Mouse (Mus musculus): ENCODE results near the gene Slc4a1.

Gene Slc4a1

DNA sequence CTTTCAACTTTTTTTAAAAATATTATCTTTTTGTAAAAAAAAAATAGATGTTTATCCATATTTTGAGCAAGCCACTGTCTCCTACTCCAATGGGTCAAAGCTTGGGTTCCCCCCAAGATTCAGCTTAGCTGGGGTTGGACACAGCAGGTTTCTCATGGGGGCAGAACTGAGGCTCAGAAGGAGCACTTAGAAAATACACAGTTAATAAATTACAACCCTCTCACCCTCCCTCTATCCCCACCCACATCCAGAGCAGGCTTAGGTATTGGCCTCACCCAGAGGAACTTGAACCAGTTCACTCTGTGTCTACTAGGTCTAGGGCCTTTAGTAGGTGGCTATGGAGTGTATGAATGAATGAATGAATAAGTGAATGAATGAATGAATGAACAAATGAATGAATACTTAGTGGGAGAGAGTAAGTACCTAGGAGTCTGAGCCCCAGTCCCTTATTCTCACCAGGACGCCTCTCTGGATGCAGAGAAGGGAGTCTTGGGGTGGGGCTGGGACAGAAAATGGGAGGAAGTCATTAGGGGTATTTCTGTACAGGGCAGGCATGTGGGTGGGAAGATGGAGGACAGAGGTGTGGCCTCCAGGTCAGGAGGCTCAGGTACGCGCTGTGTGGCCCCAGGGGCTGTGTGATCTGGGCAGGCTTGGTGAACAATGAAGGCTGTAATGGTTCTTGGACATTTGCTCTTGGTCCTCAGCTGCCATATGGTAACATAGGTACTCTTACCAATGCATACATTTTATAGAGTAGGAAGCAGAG, 16.6 kb downstream of the Slc4a1 start:
- no peak for DNase-seq

DNA sequence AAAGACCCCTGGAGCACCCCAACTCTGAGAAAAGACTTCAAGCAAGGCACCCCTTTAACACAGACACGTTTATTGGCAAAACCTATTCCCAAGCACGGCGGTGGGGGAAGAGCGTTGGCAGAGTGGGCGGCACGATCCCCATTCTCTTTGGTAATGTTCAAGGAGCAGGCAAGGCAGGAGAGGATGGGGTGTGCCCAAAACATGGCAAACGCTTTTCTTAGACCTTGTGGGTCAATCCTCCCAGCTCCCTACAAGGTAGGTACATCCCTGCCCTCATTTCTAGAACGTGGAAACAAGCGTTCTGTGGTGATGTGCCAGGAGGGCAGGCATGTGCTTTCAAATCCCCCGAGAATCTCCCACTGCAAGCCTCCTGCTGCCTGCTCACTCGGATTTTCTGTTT, 17.2 kb downstream of the Slc4a1 start:
- no peak for DNase-seq

- no peak for DNase-seq
Measured at GRCm38 (mm10) chr11:102348101-102348585, 17.9 kb downstream of the Slc4a1 start.

DNA sequence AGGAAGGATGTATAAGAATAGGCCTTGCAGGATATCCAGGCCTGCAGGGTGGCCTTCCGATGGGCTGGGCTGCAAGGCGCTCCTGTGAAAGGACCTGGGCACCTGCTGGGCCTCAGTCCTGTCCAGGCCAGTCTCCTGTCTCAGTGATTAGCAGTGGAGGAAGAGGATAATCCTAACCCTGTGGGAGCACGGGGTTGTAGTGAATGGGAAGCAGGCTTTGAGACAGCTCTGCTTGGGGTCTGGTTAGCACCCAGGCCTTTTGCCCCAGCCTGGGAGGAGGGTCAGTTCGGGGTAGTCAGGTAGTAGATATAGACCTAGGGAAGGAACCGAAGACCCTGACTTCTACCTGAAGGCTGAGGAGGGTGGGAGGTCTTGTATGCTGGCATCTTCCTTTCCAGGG, 18.3 kb downstream of the Slc4a1 start:
- no peak for DNase-seq

DNA sequence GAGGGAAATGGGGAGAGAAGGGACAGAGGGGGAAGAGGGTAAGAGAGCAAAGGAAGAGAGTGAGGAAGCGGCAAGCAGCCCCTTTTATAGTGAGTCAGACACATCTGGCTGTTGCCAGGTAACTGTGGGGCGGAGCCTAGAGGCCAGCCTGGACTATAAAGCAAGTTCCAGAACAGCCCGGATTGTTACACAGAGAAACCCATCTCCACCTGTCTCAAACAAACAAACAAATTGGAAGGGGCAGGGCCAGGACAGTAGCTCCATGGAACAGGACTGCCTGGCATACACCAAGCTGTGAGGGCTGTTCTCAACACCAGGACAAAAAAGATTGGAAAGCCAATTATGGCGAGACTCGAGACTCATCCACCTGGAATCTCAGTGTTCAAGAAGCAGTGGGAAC, 19.1 kb downstream of the Slc4a1 start:
- DNase-seq: no peak

DNA sequence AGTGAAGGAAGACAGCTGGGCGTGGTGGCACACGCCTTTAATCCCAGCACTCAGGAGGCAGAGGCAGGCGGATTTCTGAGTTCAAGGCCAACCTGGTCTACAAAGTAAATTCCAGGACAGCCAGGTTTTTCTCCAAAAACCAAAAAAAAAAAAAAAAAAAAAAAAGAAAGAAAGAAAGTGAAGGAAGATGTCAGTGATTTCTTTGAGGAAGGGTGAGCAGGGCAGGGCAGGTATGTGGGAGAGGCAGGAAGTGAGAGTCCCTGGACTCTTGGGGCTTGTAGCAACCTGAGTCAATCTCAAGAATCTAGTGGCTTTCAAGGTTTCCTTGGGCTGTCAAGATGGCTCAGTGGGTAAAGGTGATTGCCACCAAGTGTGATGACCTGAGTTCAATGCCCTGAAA, 21.5 kb downstream of the Slc4a1 start:
- DNase-seq: no peak

GRCm38 (mm10) chr11:102342742-102343141, 23.3 kb downstream of the Slc4a1 start:
- no peak for DNase-seq

GRCm38 (mm10) chr11:102341101-102341500, 24.9 kb downstream of the Slc4a1 start:
- no peak for DNase-seq

- no peak for DNase-seq
Measured at GRCm38 (mm10) chr11:102339624-102340023, 26.4 kb downstream of the Slc4a1 start.

DNA sequence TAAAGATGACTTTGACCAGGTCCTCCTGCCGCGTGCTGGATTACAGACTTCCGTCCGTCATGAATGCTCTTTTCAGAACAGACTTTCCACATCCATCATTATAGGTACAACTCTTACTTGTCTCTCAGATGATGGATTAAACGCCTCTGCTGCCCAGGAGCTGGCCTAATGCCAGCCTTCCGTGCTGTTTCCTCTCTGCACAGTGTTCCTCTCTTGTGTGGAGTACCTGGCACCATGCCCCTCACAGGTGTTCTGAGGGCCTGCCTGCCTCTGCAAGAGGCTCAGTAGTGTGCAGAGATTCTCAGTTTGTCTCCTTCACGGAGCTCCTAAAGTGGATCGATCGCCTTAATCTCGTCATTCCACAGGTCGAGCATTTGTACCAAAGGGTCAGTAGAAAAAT, 26.8 kb downstream of the Slc4a1 start:
- peak; percentile 86 to 90 for DNase-seq

DNA sequence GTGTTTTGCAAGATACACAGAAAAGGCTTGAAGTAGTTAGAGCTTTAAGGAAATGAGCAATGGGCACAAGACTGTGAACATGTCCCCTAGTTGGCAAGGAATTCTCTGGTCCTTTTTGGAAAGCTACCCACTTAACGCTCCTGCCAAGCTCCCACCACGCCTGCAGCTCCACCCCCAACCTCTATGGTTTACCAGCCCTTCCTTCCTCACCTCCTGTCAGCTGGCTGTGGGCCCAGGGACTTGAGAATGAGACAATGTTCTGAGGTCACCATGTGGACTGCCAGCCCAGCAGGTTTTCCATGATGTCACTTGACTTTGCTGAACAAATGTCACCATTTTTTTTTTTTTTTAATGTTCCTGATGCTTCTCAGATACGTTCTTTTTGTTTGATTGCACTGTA, 27.4 kb downstream of the Slc4a1 start:
- DNase-seq: peak; percentile 93 to 96

- DNase-seq: no peak
Measured at GRCm38 (mm10) chr11:102337921-102338320, 28.1 kb downstream of the Slc4a1 start.

- no peak for DNase-seq
Measured at GRCm38 (mm10) chr11:102336191-102336590, 29.8 kb downstream of the Slc4a1 start.

GRCm38 (mm10) chr11:102334973-102335700, 30.9 kb downstream of the Slc4a1 start:
- peak; percentile 12 to 43 for DNase-seq

DNA sequence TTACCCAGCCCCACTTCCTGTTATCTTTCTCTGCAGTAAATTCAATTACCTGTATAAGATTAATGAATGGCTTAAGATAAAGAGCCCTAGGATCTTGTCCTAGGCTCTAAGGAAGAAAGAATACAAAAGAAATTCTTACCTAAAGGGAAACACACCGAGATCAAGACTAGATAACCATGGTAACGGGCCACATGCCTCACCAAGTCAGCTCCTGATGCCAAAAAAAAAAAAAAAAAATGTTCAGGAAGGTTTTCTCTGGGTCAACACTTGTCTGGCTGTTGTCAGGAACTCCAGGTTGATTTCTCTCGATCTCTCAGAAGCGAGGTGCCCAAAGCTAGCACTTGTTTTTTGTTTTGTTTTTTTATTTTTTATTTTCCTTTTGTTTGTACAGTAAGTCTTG, 32.0 kb downstream of the Slc4a1 start:
- DNase-seq: no peak

- no peak for DNase-seq
Measured at GRCm38 (mm10) chr11:102333061-102333460, 32.9 kb downstream of the Slc4a1 start.

GRCm38 (mm10) chr11:102331806-102332205, 34.2 kb downstream of the Slc4a1 start:
- no peak for DNase-seq

GRCm38 (mm10) chr11:102330039-102330438, 36.0 kb downstream of the Slc4a1 start:
- no peak for DNase-seq

GRCm38 (mm10) chr11:102329518-102329917, 36.5 kb downstream of the Slc4a1 start:
- no peak for DNase-seq

- no peak for DNase-seq
Measured at GRCm38 (mm10) chr11:102327839-102328238, 38.2 kb downstream of the Slc4a1 start.

GRCm38 (mm10) chr11:102327250-102327649, 38.8 kb downstream of the Slc4a1 start:
- DNase-seq: no peak

DNA sequence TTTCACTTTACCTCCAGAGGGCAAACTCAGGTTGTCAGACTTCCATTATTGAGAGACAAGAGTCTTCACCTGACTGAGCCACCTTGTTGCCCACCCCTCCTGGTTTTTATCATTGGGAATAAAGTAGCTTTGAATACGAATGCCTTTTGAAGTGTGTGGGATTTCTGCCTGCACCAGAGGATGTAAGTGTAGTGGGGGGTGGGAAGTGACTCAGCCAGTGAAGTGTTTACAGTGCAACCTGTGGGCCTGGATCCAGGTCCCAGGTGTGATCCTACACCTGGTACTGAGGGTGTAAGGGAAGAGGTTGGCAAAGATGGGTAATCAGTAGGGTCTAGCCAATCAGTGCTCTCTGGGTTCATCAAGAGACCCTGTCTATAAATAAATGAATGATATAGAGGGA, 42.5 kb downstream of the Slc4a1 start:
- DNase-seq: peak in 1 of 2 experiments; percentile 64

GRCm38 (mm10) chr11:102321931-102322330, 44.1 kb downstream of the Slc4a1 start:
- DNase-seq: no peak

GRCm38 (mm10) chr11:102320686-102321005, 45.4 kb downstream of the Slc4a1 start:
- peak; percentile 64 to 76 for DNase-seq
